Mouse (Mus musculus) heart, embryonic 11.5 days (tissue): ENCODE results near the gene Olfr372. TPM values are rescaled to one million over a fixed set of nuclear protein-coding genes. Genes with fewer than 3 reads are reported as not detected.
"Not testable (repeated sequence)": the region's sequence is repeated elsewhere in the genome, so short reads cannot be mapped to it uniquely, and the experiment has no call there.

Experiments
- ATAC-seq: fragments of 200-750 bp; cut with Nextera tagmentation; replicated peaks from 2 replicates; pipeline ENCODE4 v1.8.0; 2017; ENCODE audit warnings: moderate library complexity; ENCODE audit not compliant: insufficient number of reproducible peaks, low FRiP score, low TSS enrichment
- H3K27ac ChIP-seq: fragments of 300-500 bp; sonication (generic); 2 replicates; pipeline ENCODE4 v1.5.1; 2014; ENCODE audit warnings: mild to moderate bottlenecking, low read depth, low read length
- H3K27me3 ChIP-seq: fragments of 300-500 bp; sonication (generic); 2 replicates; pipeline ENCODE4 v1.6.1; 2014; ENCODE audit warnings: mild to moderate bottlenecking, low read length, mixed read lengths; ENCODE audit not compliant: control insufficient read depth, insufficient read depth
- H3K36me3 ChIP-seq: fragments of 300-500 bp; sonication (generic); 2 replicates; pipeline ENCODE4 v1.6.1; 2014; ENCODE audit warnings: mild to moderate bottlenecking, low read length, moderate library complexity, mixed read lengths; ENCODE audit not compliant: control insufficient read depth, insufficient read depth
- H3K4me1 ChIP-seq: fragments of 300-500 bp; sonication (generic); 2 replicates; pipeline ENCODE4 v1.6.1; 2014; ENCODE audit warnings: low read length; ENCODE audit not compliant: control insufficient read depth, insufficient read depth
- H3K4me2 ChIP-seq: fragments of 300-500 bp; sonication (generic); 2 replicates; pipeline ENCODE4 v1.6.1; 2014; ENCODE audit warnings: mild to moderate bottlenecking, moderate library complexity
- H3K4me3 ChIP-seq: fragments of 300-500 bp; sonication (generic); 2 replicates; pipeline ENCODE4 v1.5.1; 2014; ENCODE audit warnings: low read depth, low read length
- H3K9ac ChIP-seq: fragments of 300-500 bp; sonication (generic); 2 replicates; pipeline ENCODE4 v1.6.1; 2014; ENCODE audit warnings: mild to moderate bottlenecking, low read depth, low read length, moderate library complexity
- H3K9me3 ChIP-seq: fragments of 300-500 bp; sonication (generic); replicated peaks from 2 replicates; pipeline ENCODE4 v1.6.1; 2016; ENCODE audit warnings: low read length; ENCODE audit not compliant: control insufficient read depth
- WGBS: fragments of 180-500 bp; shearing (Covaris S2); extraction: QIAGEN DNeasy Blood & Tissue Kit; methylation state at CpG from one replicate; pipeline ENCODE4 v1.1.7; 2014; ENCODE audit not compliant: insufficient replicate concordance; 5-methylcytosine and 5-hydroxymethylcytosine counted together
- polyA plus RNA-seq: library from polyadenylated mRNA; unstranded; fragments of >200 nt; fragmentation: Nextera tagmentation; extraction: Ambion mirVana; gene quantifications from 2 replicates; pipeline ENCODE4 v1.2.1, GENCODE M21; 2014

Olfr372 gene
- polyA plus RNA-seq, 1 experiment from 2014 or later = not detected

DNA sequence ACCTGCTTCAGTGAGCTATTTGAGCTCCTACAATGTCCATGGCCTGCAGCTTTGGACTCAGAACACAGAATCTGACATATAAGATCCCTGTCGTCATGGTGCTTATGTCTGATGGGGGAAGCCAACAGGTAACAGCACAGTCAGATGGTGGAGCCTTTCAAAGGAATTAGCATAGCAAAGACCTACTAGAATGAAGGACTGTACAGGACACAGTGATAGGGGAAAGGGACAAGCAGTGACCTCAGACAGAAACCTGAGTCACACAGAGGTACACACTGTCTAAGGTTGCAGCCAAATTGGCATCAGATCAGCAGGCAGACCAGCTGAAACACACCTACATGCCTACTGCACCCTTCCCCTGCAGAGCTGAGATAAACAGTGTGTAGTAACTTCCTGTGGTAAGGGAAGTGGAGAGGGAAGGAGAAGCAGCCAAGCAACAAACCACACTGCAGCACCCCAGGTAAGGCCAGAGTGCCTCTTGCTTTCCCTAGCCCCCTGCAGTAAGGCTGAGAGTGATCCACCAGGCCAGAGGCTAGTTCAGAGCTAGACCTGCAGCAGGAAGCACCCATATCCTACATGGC lies 25.9 kb downstream of the Olfr372 start:
- 80% methylated on average over 1 of the region's 1 CpGs for WGBS

DNA sequence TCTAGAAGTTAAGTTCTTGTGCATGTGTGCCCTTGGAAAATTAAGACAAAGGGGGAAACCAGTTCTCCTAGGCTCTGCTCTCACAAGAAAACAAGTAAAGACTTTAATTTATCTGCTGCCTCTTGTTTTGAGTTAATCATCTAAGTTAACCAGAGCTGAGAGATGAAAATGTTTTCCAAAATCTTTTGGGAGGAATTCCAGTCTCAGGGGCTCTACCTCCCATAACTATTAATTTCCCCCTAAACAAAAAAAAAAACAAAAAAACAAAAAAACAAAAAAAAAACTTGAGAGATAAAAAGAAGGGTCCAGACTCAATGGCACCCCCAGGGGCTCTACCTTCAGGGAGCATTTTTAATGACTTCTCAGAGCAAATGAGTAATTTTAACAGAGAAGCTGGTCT lies 41.9 kb downstream of the Olfr372 start, which contains the start of gene Olfr373:
Olfr373 (plus strand) TSS at position 301 of the 400 bp plus-strand sequence.
- H3K9ac ChIP-seq, ATAC-seq: not testable (repeated sequence)

More for the DNA sequence above, 25.9 kb downstream of the Olfr372 start:
- H3K9me3 ChIP-seq, H3K4me1 ChIP-seq, ATAC-seq, H3K27ac ChIP-seq, H3K4me2 ChIP-seq, H3K4me3 ChIP-seq, H3K27me3 ChIP-seq, H3K36me3 ChIP-seq, H3K9ac ChIP-seq: not testable (repeated sequence)

GRCm38 (mm10) chr8:72084744-72085143 lies 43.7 kb downstream of the Olfr372 start:
- no peaks in the 10 kb centered on the region for H3K36me3 ChIP-seq
- H3K27ac ChIP-seq = no peak overlapping the region
- no peak overlapping the region for H3K4me2 ChIP-seq
- no peak overlapping the region for H3K4me3 ChIP-seq
- H3K9me3 ChIP-seq = no peaks in the 10 kb centered on the region
- no peak for ATAC-seq
- 68% methylated on average over 5 of the region's 5 CpGs for WGBS
- no peaks in the 10 kb centered on the region for H3K27me3 ChIP-seq
- H3K4me1 ChIP-seq = no peaks in the 10 kb centered on the region
- H3K9ac ChIP-seq = no peak overlapping the region

More for the DNA sequence above, 41.9 kb downstream of the Olfr372 start, which contains the start of gene Olfr373:
- H3K27ac ChIP-seq, H3K4me3 ChIP-seq, H3K27me3 ChIP-seq, H3K36me3 ChIP-seq, H3K9me3 ChIP-seq, H3K4me1 ChIP-seq, H3K4me2 ChIP-seq: not testable (repeated sequence)

- not testable (repeated sequence) for H3K4me1 ChIP-seq, H3K4me2 ChIP-seq, H3K36me3 ChIP-seq, H3K27me3 ChIP-seq, ATAC-seq, H3K9ac ChIP-seq, H3K9me3 ChIP-seq, H3K4me3 ChIP-seq, H3K27ac ChIP-seq
- 80% methylated on average over 3 of the region's 3 CpGs for WGBS
Observed at GRCm38 (mm10) chr8:72087611-72088010, 46.6 kb downstream of the Olfr372 start.

DNA sequence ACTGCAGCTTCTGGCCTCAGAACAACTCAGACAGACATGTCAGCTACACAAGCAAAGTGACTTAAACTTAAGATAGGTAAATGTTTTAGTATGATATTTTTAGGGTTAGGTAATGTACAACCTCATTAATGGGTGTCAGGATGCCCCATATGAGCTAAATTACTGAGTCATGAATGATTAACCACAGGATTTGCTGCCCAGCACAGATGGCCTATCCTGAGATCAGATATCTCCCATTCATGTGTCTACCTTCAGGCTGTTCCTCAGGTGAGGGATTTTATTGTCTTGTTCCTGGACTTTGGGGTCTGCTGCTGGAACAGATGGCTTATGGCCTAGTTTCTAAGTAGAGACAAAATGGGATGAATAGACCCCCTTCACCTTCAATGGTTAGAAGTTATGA lies 55.7 kb downstream of the Olfr372 start:
- H3K4me3 ChIP-seq, H3K9me3 ChIP-seq, H3K27me3 ChIP-seq, H3K4me2 ChIP-seq, H3K27ac ChIP-seq, H3K4me1 ChIP-seq, ATAC-seq, H3K36me3 ChIP-seq, H3K9ac ChIP-seq: not testable (repeated sequence)

GRCm38 (mm10) chr8:72099377-72100103 lies 58.5 kb downstream of the Olfr372 start:
- not testable (repeated sequence) for H3K9ac ChIP-seq, H3K36me3 ChIP-seq, H3K4me1 ChIP-seq, H3K4me3 ChIP-seq, H3K27me3 ChIP-seq, H3K9me3 ChIP-seq, H3K4me2 ChIP-seq, H3K27ac ChIP-seq, ATAC-seq
- 55% methylated on average over 6 of the region's 7 CpGs for WGBS

GRCm38 (mm10) chr8:72105165-72105564 lies 64.1 kb downstream of the Olfr372 start:
- no peaks in the 10 kb centered on the region for H3K36me3 ChIP-seq
- no peaks in the 10 kb centered on the region for H3K4me1 ChIP-seq
- no peak for ATAC-seq
- H3K27ac ChIP-seq = no peak overlapping the region
- H3K27me3 ChIP-seq = no peaks in the 10 kb centered on the region
- H3K9me3 ChIP-seq = no peaks in the 10 kb centered on the region
- H3K4me3 ChIP-seq = no peak overlapping the region
- 21% methylated on average over 4 of the region's 4 CpGs for WGBS
- no peak overlapping the region for H3K9ac ChIP-seq
- H3K4me2 ChIP-seq = no peak overlapping the region

- Histone ChIP-seq H3K9me3 (no peaks in the 10 kb centered on the region), H3K4me2 (no peak within 1 kb of the TSS), H3K4me3 (no peak within 1 kb of the TSS), H3K27me3 (no peaks in the 10 kb centered on the region), H3K36me3 (no peaks in the 10 kb centered on the region), H3K9ac (no peak within 1 kb of the TSS), H3K4me1 (no peaks in the 10 kb centered on the region), H3K27ac (no peak within 1 kb of the TSS)
- WGBS = 82% methylated on average over 3 of the region's 3 CpGs
- ATAC-seq = no peak
Observed at GRCm38 (mm10) chr8:72106740-72107139, 65.7 kb downstream of the Olfr372 start, which contains the start of gene Olfr374. Gene Olfr374 (plus strand): TSS chr8:72107040.
